Mouse (Mus musculus) intestine, embryonic 15.5 days (tissue): Measurements from ENCODE around the gene Arhgef38. TPM values are rescaled to one million over a fixed set of nuclear protein-coding genes. Genes with fewer than 3 reads are reported as not detected.

Source experiments
- ATAC-seq: fragments of 200-750 bp; cut with Nextera tagmentation; 2 replicates; pipeline ENCODE4 v1.8.0; 2017; ENCODE audit warnings: moderate TSS enrichment, moderate library complexity
- H3K27ac ChIP-seq: fragments of 300-500 bp; sonication (generic); 2 replicates; pipeline ENCODE4 v1.5.1; 2015; ENCODE audit warnings: mild to moderate bottlenecking, inconsistent platforms
- H3K27me3 ChIP-seq: fragments of 300-500 bp; sonication (generic); replicated peaks from 2 replicates; pipeline ENCODE4 v1.6.1; 2015; ENCODE audit warnings: inconsistent platforms
- H3K36me3 ChIP-seq: fragments of 300-500 bp; sonication (generic); 2 replicates; pipeline ENCODE4 v1.6.1; 2015; ENCODE audit warnings: inconsistent platforms
- H3K4me1 ChIP-seq: fragments of 300-500 bp; sonication (generic); replicated peaks from 2 replicates; pipeline ENCODE4 v1.6.1; 2015; ENCODE audit warnings: inconsistent platforms
- H3K4me2 ChIP-seq: fragments of 300-500 bp; sonication (generic); replicated peaks from 2 replicates; pipeline ENCODE4 v1.6.1; 2015; ENCODE audit warnings: mild to moderate bottlenecking, inconsistent platforms
- H3K4me3 ChIP-seq: fragments of 300-500 bp; sonication (generic); replicated peaks from 2 replicates; pipeline ENCODE4 v1.5.1; 2015; ENCODE audit warnings: inconsistent platforms
- H3K9ac ChIP-seq: fragments of 300-500 bp; sonication (generic); 2 replicates; pipeline ENCODE4 v1.6.1; 2015; ENCODE audit warnings: inconsistent platforms
- H3K9me3 ChIP-seq: fragments of 300-500 bp; sonication (generic); 2 replicates; pipeline ENCODE4 v1.6.1; 2016; ENCODE audit warnings: inconsistent platforms
- WGBS: fragments of 180-500 bp; shearing (Covaris S2); methylation state at CpG from one replicate; pipeline ENCODE4 v1.1.7; 2015; 5-methylcytosine and 5-hydroxymethylcytosine counted together
- polyA plus RNA-seq: library from polyadenylated mRNA; unstranded; fragments of >200 nt; fragmentation: Nextera tagmentation; extraction: Ambion mirVana; gene quantifications from 2 replicates; pipeline ENCODE4 v1.2.1, GENCODE M21; 2015

Arhgef38 gene
- 2.1 and 2.7 TPM in 2 replicates for polyA plus RNA-seq

GRCm38 (mm10) chr3:133234821-133235295 is at the start of gene Arhgef38:
TSS of gene Arhgef38 (minus strand) at chr3:133234949.
- peak; percentile 93 for ATAC-seq
- Histone ChIP-seq H3K4me1 (0 out of 2 replicates have a peak, but pooled peaks cover 2% of the 10 kb centered on the region), H3K9me3 (no peaks in the 10 kb centered on the region), H3K27me3 (no peaks in the 10 kb centered on the region), H3K4me2 (peak within 1 kb of the TSS; percentile 46), H3K36me3 (no peaks in the 10 kb centered on the region), H3K4me3 (peak within 1 kb of the TSS; percentile 32), H3K27ac (peak within 1 kb of the TSS; percentile 71), H3K9ac (no peak within 1 kb of the TSS)
- WGBS = 48% methylated on average over 11 of the region's 12 CpGs

GRCm38 (mm10) chr3:133271887-133272286 is 37.1 kb upstream of the Arhgef38 start:
- Histone ChIP-seq H3K9me3 (no peaks in the 10 kb centered on the region), H3K27ac (no peak overlapping the region), H3K27me3 (no peaks in the 10 kb centered on the region), H3K36me3 (no peaks in the 10 kb centered on the region), H3K4me3 (no peak overlapping the region), H3K4me2 (no peak overlapping the region), H3K9ac (no peak overlapping the region), H3K4me1 (no peaks in the 10 kb centered on the region)
- WGBS = 19% methylated on average over 3 of the region's 3 CpGs
- no peak for ATAC-seq

- Histone ChIP-seq H3K4me1 (no peaks in the 10 kb centered on the region), H3K4me2 (no peak overlapping the region), H3K4me3 (no peak overlapping the region), H3K27ac (no peak overlapping the region), H3K9me3 (no peaks in the 10 kb centered on the region), H3K9ac (no peak overlapping the region), H3K36me3 (no peaks in the 10 kb centered on the region), H3K27me3 (no peaks in the 10 kb centered on the region)
- no peak for ATAC-seq
- WGBS = 95% methylated on average over 2 of the region's 2 CpGs
Measured at GRCm38 (mm10) chr3:133258860-133259259, 24.1 kb upstream of the Arhgef38 start.

- Histone ChIP-seq H3K4me1 (no peaks in the 10 kb centered on the region), H3K36me3 (no peaks in the 10 kb centered on the region), H3K9ac (no peak overlapping the region), H3K9me3 (no peaks in the 10 kb centered on the region), H3K27me3 (no peaks in the 10 kb centered on the region), H3K4me2 (no peak overlapping the region), H3K27ac (no peak overlapping the region), H3K4me3 (no peak overlapping the region)
- WGBS = 42% methylated on average over 4 of the region's 4 CpGs
- ATAC-seq = no peak
Measured at GRCm38 (mm10) chr3:133255842-133256241, 21.1 kb upstream of the Arhgef38 start.

GRCm38 (mm10) chr3:133244027-133244426 is 9.3 kb upstream of the Arhgef38 start:
- Histone ChIP-seq H3K9me3 (no peaks in the 10 kb centered on the region), H3K4me2 (no peak overlapping the region), H3K4me1 (no peaks in the 10 kb centered on the region), H3K27ac (no peak overlapping the region), H3K9ac (no peak overlapping the region), H3K36me3 (no peaks in the 10 kb centered on the region), H3K4me3 (no peak overlapping the region), H3K27me3 (no peaks in the 10 kb centered on the region)
- no peak for ATAC-seq
- WGBS = 88% methylated on average over 9 of the region's 9 CpGs

- 45% methylated on average over 1 of the region's 1 CpGs for WGBS
- H3K4me1 ChIP-seq = no peaks in the 10 kb centered on the region
- H3K36me3 ChIP-seq = no peaks in the 10 kb centered on the region
- no peak overlapping the region for H3K4me3 ChIP-seq
- no peaks in the 10 kb centered on the region for H3K27me3 ChIP-seq
- no peak overlapping the region for H3K4me2 ChIP-seq
- H3K27ac ChIP-seq = no peak overlapping the region
- ATAC-seq = peak; percentile 25
- H3K9me3 ChIP-seq = no peaks in the 10 kb centered on the region
- no peak overlapping the region for H3K9ac ChIP-seq
Measured at GRCm38 (mm10) chr3:133241916-133242315, 7.2 kb upstream of the Arhgef38 start.

- Histone ChIP-seq H3K9ac (no peak overlapping the region), H3K4me1 (0 out of 2 replicates have a peak, but pooled peaks cover 2% of the 10 kb centered on the region), H3K4me2 (0 out of 2 replicates have a peak overlapping the region, but pooled peaks have one; percentile 46), H3K27me3 (no peaks in the 10 kb centered on the region), H3K9me3 (no peaks in the 10 kb centered on the region), H3K4me3 (peak overlapping the region; percentile 32), H3K27ac (no peak overlapping the region), H3K36me3 (no peaks in the 10 kb centered on the region)
- 44% methylated on average over 9 of the region's 9 CpGs for WGBS
- ATAC-seq = peak; percentile 22; the same call in 1 of the 2 replicates
Measured at GRCm38 (mm10) chr3:133233993-133234392, 756 bp downstream of the Arhgef38 start.

- WGBS = 40% methylated on average over 2 of the region's 2 CpGs
- Histone ChIP-seq H3K4me3 (no peak overlapping the region), H3K27me3 (no peaks in the 10 kb centered on the region), H3K4me2 (no peak overlapping the region), H3K9ac (no peak overlapping the region), H3K27ac (no peak overlapping the region), H3K4me1 (0 out of 2 replicates have a peak, but pooled peaks cover 2% of the 10 kb centered on the region), H3K9me3 (no peaks in the 10 kb centered on the region), H3K36me3 (no peaks in the 10 kb centered on the region)
- no peak for ATAC-seq
Measured at GRCm38 (mm10) chr3:133230427-133230826, 4.3 kb downstream of the Arhgef38 start.

GRCm38 (mm10) chr3:133229594-133229993 is 5.2 kb downstream of the Arhgef38 start:
- no peak for ATAC-seq
- Histone ChIP-seq H3K9ac (no peak overlapping the region), H3K4me3 (no peak overlapping the region), H3K27ac (no peak overlapping the region), H3K36me3 (no peaks in the 10 kb centered on the region), H3K27me3 (no peaks in the 10 kb centered on the region), H3K4me2 (no peak overlapping the region), H3K9me3 (no peaks in the 10 kb centered on the region), H3K4me1 (no peaks in the 10 kb centered on the region)

- H3K27me3 ChIP-seq = no peaks in the 10 kb centered on the region
- no peaks in the 10 kb centered on the region for H3K9me3 ChIP-seq
- 60% methylated on average over 19 of the region's 19 CpGs for WGBS
- H3K9ac ChIP-seq = no peak overlapping the region
- H3K4me2 ChIP-seq = peak overlapping the region; percentile 17; the same call in 1 of the 2 replicates
- no peaks in the 10 kb centered on the region for H3K4me1 ChIP-seq
- ATAC-seq = peak; percentile 69
- H3K27ac ChIP-seq = no peak overlapping the region
- H3K4me3 ChIP-seq = no peak overlapping the region
- H3K36me3 ChIP-seq = no peaks in the 10 kb centered on the region
Measured at GRCm38 (mm10) chr3:133227258-133228012, 7.3 kb downstream of the Arhgef38 start.

- Histone ChIP-seq H3K36me3 (no peaks in the 10 kb centered on the region), H3K4me2 (no peak overlapping the region), H3K9ac (no peak overlapping the region), H3K9me3 (no peaks in the 10 kb centered on the region), H3K27ac (no peak overlapping the region), H3K4me3 (no peak overlapping the region), H3K4me1 (0 out of 2 replicates have a peak, but pooled peaks cover 2% of the 10 kb centered on the region), H3K27me3 (no peaks in the 10 kb centered on the region)
- WGBS = 64% methylated on average over 7 of the region's 7 CpGs
- no peak for ATAC-seq
Measured at GRCm38 (mm10) chr3:133218501-133218900, 16.2 kb downstream of the Arhgef38 start.

- H3K9me3 ChIP-seq = no peaks in the 10 kb centered on the region
- WGBS = 89% methylated on average over 5 of the region's 5 CpGs
- no peak overlapping the region for H3K9ac ChIP-seq
- H3K4me3 ChIP-seq = no peak overlapping the region
- no peaks in the 10 kb centered on the region for H3K36me3 ChIP-seq
- no peak overlapping the region for H3K4me2 ChIP-seq
- 0 out of 2 replicates have a peak, but pooled peaks cover 2% of the 10 kb centered on the region for H3K4me1 ChIP-seq
- no peak for ATAC-seq
- no peaks in the 10 kb centered on the region for H3K27me3 ChIP-seq
- H3K27ac ChIP-seq = no peak overlapping the region
Measured at GRCm38 (mm10) chr3:133215198-133215819, 19.4 kb downstream of the Arhgef38 start.
